Mouse (Mus musculus): Measurements from ENCODE around the gene Yipf3. TPM values are rescaled to one million over a fixed set of nuclear protein-coding genes. Genes with fewer than 3 reads are reported as not detected.

Gene Yipf3
- total RNA-seq, 2 experiments from 2014 or later = 78.7 to 92.4 TPM

DNA sequence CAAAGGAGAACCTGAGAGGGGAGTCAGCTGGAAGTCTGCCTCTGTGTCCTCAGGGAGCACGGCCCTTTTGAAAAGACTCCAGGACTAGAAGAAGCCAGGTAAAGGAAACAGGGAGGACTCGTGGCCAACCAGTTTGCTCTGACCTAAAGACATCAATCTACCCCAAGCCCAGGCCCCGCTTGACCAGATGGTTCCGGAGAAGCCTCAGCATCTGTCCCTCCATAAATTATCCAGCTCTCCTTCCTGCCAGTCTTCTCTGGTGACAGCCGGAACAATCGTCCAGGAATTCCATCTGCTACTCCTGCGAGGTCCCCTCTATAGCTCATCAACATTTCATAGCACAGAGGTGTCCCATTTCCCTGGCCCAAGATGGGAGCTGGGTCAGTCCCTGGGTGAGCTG, 36.8 kb downstream of the Yipf3 start:
- no peak for DNase-seq

- no peak for DNase-seq
These were observed 37.5 kb downstream of the Yipf3 start for GRCm38 (mm10) chr17:46285407-46285806.

DNA sequence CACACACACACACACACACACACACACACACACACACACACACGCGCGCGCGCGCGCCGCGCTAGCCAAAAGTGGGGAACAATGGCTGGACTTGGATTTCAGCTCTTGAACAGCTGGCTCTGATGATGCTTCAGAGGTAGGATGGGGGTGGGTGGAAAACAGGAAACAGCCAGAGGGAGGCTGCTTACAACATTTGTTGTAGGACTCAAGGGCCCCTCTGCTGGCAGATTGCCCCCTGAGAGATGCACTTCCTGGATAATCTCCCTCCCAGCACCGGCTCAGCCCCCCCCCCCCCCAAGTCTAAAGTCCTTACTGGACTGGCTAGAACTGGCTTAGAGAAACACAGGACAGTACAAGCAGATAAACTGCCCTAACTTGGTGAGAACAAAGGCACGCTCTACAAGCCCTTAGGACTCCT, 39.8 kb downstream of the Yipf3 start:
- no peak for DNase-seq

GRCm38 (mm10) chr17:46296601-46297000, 48.7 kb downstream of the Yipf3 start:
- DNase-seq = no peak

GRCm38 (mm10) chr17:46297028-46297363, 49.1 kb downstream of the Yipf3 start:
- DNase-seq = no peak

GRCm38 (mm10) chr17:46297364-46298219, 49.7 kb downstream of the Yipf3 start, which contains the start of gene Dlk2:
Gene Dlk2, plus strand, starts transcription at chr17:46297421.
- DNase-seq = peak; percentile 45 to 51

- peak; percentile 81 to 82 for DNase-seq
These were observed 50.5 kb downstream of the Yipf3 start for GRCm38 (mm10) chr17:46298220-46298913.

- no peak for DNase-seq
These were observed 54.0 kb downstream of the Yipf3 start for GRCm38 (mm10) chr17:46301892-46302291.

Small RNA genes within 50 kb of the gene (microRNA-seq; reads per million reads assigned to microRNA genes)
- 0 reads per million in 2 experiments for gene Mir693

Other genes with a start within 250 kb of the Yipf3 start
- 10 to 100 TPM; 68.1 to 99.0 TPM for gene Vegfa, start 215.7 kb upstream of the Yipf3 start, total RNA-seq (2021)
- 10 to 100 TPM; 81.0 to 83.8 TPM for gene Mrps18a, start 137.1 kb upstream of the Yipf3 start, total RNA-seq (2021)
- 10 to 100 TPM; 25.5 to 25.6 TPM for gene Rsph9, start 103.9 kb upstream of the Yipf3 start, total RNA-seq (2021)
- gene Mad2l1bp, start 94.5 kb upstream of the Yipf3 start, total RNA-seq (2021) = 10 to 100 TPM in 1 of 2 experiments, 1 to 10 TPM in 1; 10.0 to 10.4 TPM
- 100 to 1,000 TPM; 123 to 137 TPM for gene Gtpbp2, start 87.0 kb upstream of the Yipf3 start, total RNA-seq (2021)
- 1 to 10 TPM; 5.5 to 5.8 TPM for gene Polh, start 45.4 kb upstream of the Yipf3 start, total RNA-seq (2021)
- 10 to 100 TPM; 47.9 to 49.7 TPM for gene Xpo5, start 45.3 kb upstream of the Yipf3 start, total RNA-seq (2021)
- 10 to 100 TPM; 34.5 to 35.1 TPM for gene Polr1c, start within 50 bp of the Yipf3 start, total RNA-seq (2021)
- 10 to 100 TPM; 60.4 to 63.5 TPM for gene Lrrc73, start 5.5 kb downstream of the Yipf3 start, total RNA-seq (2021)
- 10 to 100 TPM; 50.4 to 72.7 TPM for gene Tjap1, start 34.9 kb downstream of the Yipf3 start, total RNA-seq (2021)
- 10 to 100 TPM; 46.9 to 52.4 TPM for gene Dlk2, start 49.3 kb downstream of the Yipf3 start, total RNA-seq (2021)
- 1 to 10 TPM; 8.2 to 9.0 TPM for gene Abcc10, start 80.3 kb downstream of the Yipf3 start, total RNA-seq (2021)
- gene Zfp318, start 135.7 kb downstream of the Yipf3 start, total RNA-seq (2021) = 10 to 100 TPM; 56.3 to 60.0 TPM
- gene Crip3, start 180.8 kb downstream of the Yipf3 start, total RNA-seq (2021) = 1 to 10 TPM; 8.1 to 8.4 TPM
- gene Slc22a7, start 190.4 kb downstream of the Yipf3 start, total RNA-seq (2021) = under 1 TPM in 1 of 2 experiments, not detected in 1; 0.30 TPM
- 100 to 1,000 TPM; 114 to 118 TPM for gene Ttbk1, start 239.6 kb downstream of the Yipf3 start, total RNA-seq (2021)
- gene Dnph1, start 248.6 kb downstream of the Yipf3 start, total RNA-seq (2021) = 1 to 10 TPM; 4.9 to 7.1 TPM

Measured in layer of hippocampus, postnatal 36 days (tissue).